Mouse (Mus musculus) MEL (cell line): Measurements from ENCODE around the gene Rftn2. TPM values are rescaled to one million over a fixed set of nuclear protein-coding genes. Genes with fewer than 3 reads are reported as not detected.

Experiments used
- DNase-seq: peaks from one replicate; pipeline ENCODE4 v3.0.0; 2011; ENCODE audit warnings: low read depth, low spot score
- H3K27ac ChIP-seq: 2 replicates; pipeline ENCODE4 v1.5.1; 2012; ENCODE audit warnings: low read depth, mild to moderate bottlenecking, control low read depth, low read length, moderate library complexity; ENCODE audit not compliant: control insufficient read depth
- H3K27me3 ChIP-seq, 2 experiments: fragments of 150-350 bp in 1 of 2; sonication (generic) in 1 of 2; 2 replicates each; pipeline ENCODE4 v1.6.1; 2012; ENCODE audit warnings: low read length in 2 of 2, mild to moderate bottlenecking in 2 of 2, improper control_type of control experiment in 1 of 2, moderate library complexity in 1 of 2; ENCODE audit not compliant: insufficient read depth in 2 of 2, control insufficient read depth in 1 of 2
- H3K36me3 ChIP-seq, 2 experiments: 2 replicates each; pipeline ENCODE4 v1.6.1; 2012 to 2014; ENCODE audit warnings: low read length in 2 of 2, improper control_type of control experiment in 1 of 2, inconsistent platforms in 1 of 2, mild to moderate bottlenecking in 1 of 2; ENCODE audit not compliant: insufficient read depth in 2 of 2, control insufficient read depth in 1 of 2
- H3K4me1 ChIP-seq, 2 experiments: fragments of 150-350 bp in 1 of 2; sonication (generic) in 1 of 2; 2 replicates each; pipeline ENCODE4 v1.6.1; 2012; ENCODE audit warnings: low read length in 2 of 2, improper control_type of control experiment in 1 of 2, mild to moderate bottlenecking in 1 of 2; ENCODE audit not compliant: insufficient read depth in 2 of 2, control insufficient read depth in 1 of 2
- H3K4me3 ChIP-seq, 2 experiments: fragments of 150-350 bp in 1 of 2; sonication (generic) in 1 of 2; 2 replicates each; pipeline ENCODE4 v1.5.1; 2012; ENCODE audit warnings: low read depth in 2 of 2, low read length in 2 of 2, mild to moderate bottlenecking in 2 of 2, moderate library complexity in 2 of 2, control low read depth in 1 of 2, improper control_type of control experiment in 1 of 2; ENCODE audit not compliant: control insufficient read depth in 1 of 2, insufficient read depth in 1 of 2
- H3K79me2 ChIP-seq: 2 replicates; pipeline ENCODE4 v1.6.1; 2012; ENCODE audit warnings: mild to moderate bottlenecking, low read length, moderate library complexity; ENCODE audit not compliant: control insufficient read depth, poor library complexity, insufficient read depth
- H3K9ac ChIP-seq: 2 replicates; pipeline ENCODE4 v1.6.1; 2012; ENCODE audit warnings: low read depth, mild to moderate bottlenecking, control low read depth, low read length, moderate library complexity; ENCODE audit not compliant: control insufficient read depth, poor library complexity, severe bottlenecking
- H3K9me3 ChIP-seq: fragments of 150-350 bp; sonication (generic); replicated peaks from 2 replicates; pipeline ENCODE4 v1.6.1; 2012; ENCODE audit warnings: mild to moderate bottlenecking, low read length, improper control_type of control experiment, moderate library complexity; ENCODE audit not compliant: insufficient read depth
- BHLHE40 ChIP-seq: IDR thresholded peaks from 2 replicates; pipeline ENCODE4 v1.6.1; 2012; ENCODE audit warnings: low read depth, mild to moderate bottlenecking, inconsistent platforms, low read length, improper control_type of control experiment, borderline replicate concordance
- E2F4 ChIP-seq: IDR thresholded peaks from 2 replicates; pipeline ENCODE4 v1.6.1; 2011; ENCODE audit warnings: low read depth, low read length, improper control_type of control experiment, borderline replicate concordance
- EP300 ChIP-seq, 2 experiments: IDR thresholded peaks; 2 replicates each; pipeline ENCODE4 v1.6.1; 2011; ENCODE audit warnings: improper control_type of control experiment in 2 of 2, low read length in 2 of 2, low read depth in 1 of 2, mild to moderate bottlenecking in 1 of 2
- GABPA ChIP-seq: IDR thresholded peaks from 2 replicates; pipeline ENCODE4 v1.6.1; 2012; ENCODE audit warnings: low read depth, mild to moderate bottlenecking, inconsistent platforms, low read length, improper control_type of control experiment, moderate library complexity
- HCFC1 ChIP-seq: IDR thresholded peaks from 2 replicates; pipeline ENCODE4 v1.6.1; 2012; ENCODE audit warnings: low read depth, mild to moderate bottlenecking, inconsistent platforms, low read length, improper control_type of control experiment, moderate library complexity
- KAT2A ChIP-seq: conservative IDR thresholded peaks from 2 replicates; pipeline ENCODE4 v1.6.1; 2012; ENCODE audit warnings: low read depth, low read length, improper control_type of control experiment, inconsistent platforms
- MAFK ChIP-seq: IDR thresholded peaks from 2 replicates; pipeline ENCODE4 v1.6.1; 2011; ENCODE audit warnings: low read depth, mild to moderate bottlenecking, low read length, improper control_type of control experiment, borderline replicate concordance
- MAX ChIP-seq: IDR thresholded peaks from 2 replicates; pipeline ENCODE4 v1.6.1; 2011; ENCODE audit warnings: low read length, improper control_type of control experiment
- MEF2A ChIP-seq: IDR thresholded peaks from 2 replicates; pipeline ENCODE4 v1.6.1; 2014; ENCODE audit warnings: low read depth, mild to moderate bottlenecking, inconsistent platforms, low read length, improper control_type of control experiment; ENCODE audit not compliant: poor library complexity, insufficient replicate concordance, severe bottlenecking; ENCODE audit errors: extremely low read depth
- MYB ChIP-seq: IDR thresholded peaks from 2 replicates; pipeline ENCODE4 v1.6.1; 2011; ENCODE audit warnings: mild to moderate bottlenecking, low read depth, low read length, improper control_type of control experiment
- MYC ChIP-seq: IDR thresholded peaks from 2 replicates; pipeline ENCODE4 v1.6.1; 2011; ENCODE audit warnings: low read depth, mild to moderate bottlenecking, low read length, improper control_type of control experiment, moderate library complexity
- NRF1 ChIP-seq: IDR thresholded peaks from 2 replicates; pipeline ENCODE4 v1.6.1; 2014; ENCODE audit warnings: low read depth, mild to moderate bottlenecking, inconsistent platforms, low read length, improper control_type of control experiment, moderate library complexity; ENCODE audit not compliant: poor library complexity, insufficient read depth, severe bottlenecking
- POLR2A ChIP-seq, 2 experiments: IDR thresholded peaks; 2 replicates each; pipeline ENCODE4 v1.6.1; 2011 to 2012; ENCODE audit warnings: low read length in 2 of 2, mild to moderate bottlenecking in 2 of 2, control low read depth in 1 of 2, improper control_type of control experiment in 1 of 2, low read depth in 1 of 2, moderate library complexity in 1 of 2; ENCODE audit not compliant: control insufficient read depth in 1 of 2, insufficient read depth in 1 of 2, poor library complexity in 1 of 2
- POLR2AphosphoS2 ChIP-seq: IDR thresholded peaks from 2 replicates; pipeline ENCODE4 v1.6.1; 2011; ENCODE audit warnings: low read length, improper control_type of control experiment
- RAD21 ChIP-seq: IDR thresholded peaks from 2 replicates; pipeline ENCODE4 v1.6.1; 2011; ENCODE audit warnings: mild to moderate bottlenecking, low read depth, low read length, improper control_type of control experiment
- RCOR1 ChIP-seq: IDR thresholded peaks from 2 replicates; pipeline ENCODE4 v1.6.1; 2012; ENCODE audit warnings: low read depth, mild to moderate bottlenecking, inconsistent platforms, low read length, improper control_type of control experiment
- SIN3A ChIP-seq: IDR thresholded peaks from 2 replicates; pipeline ENCODE4 v1.6.1; 2012; ENCODE audit warnings: low read length, improper control_type of control experiment, inconsistent platforms
- SMC3 ChIP-seq: IDR thresholded peaks from 2 replicates; pipeline ENCODE4 v1.6.1; 2011; ENCODE audit warnings: low read depth, low read length, improper control_type of control experiment
- TBP ChIP-seq: IDR thresholded peaks from 2 replicates; pipeline ENCODE4 v1.8.0; 2011; ENCODE audit warnings: low read depth, low read length, improper control_type of control experiment
- ZC3H11A ChIP-seq: IDR thresholded peaks from 2 replicates; pipeline ENCODE4 v1.6.1; 2012; ENCODE audit warnings: low read depth, mild to moderate bottlenecking, inconsistent platforms, low read length, improper control_type of control experiment
- ZMIZ1 ChIP-seq: IDR thresholded peaks from 2 replicates; pipeline ENCODE4 v1.6.1; 2012; ENCODE audit warnings: low read depth, mild to moderate bottlenecking, inconsistent platforms, low read length, improper control_type of control experiment, moderate library complexity
- polyA plus RNA-seq, 2 experiments: library from polyadenylated mRNA; stranded (reverse) in 1 of 2; unstranded in 1 of 2; fragments of >175 nt in 1 of 2; fragments of >200 nt in 1 of 2; gene quantifications; 2 replicates each; pipeline versions ENCODE4 v1.2.1 to v1.2.4; 2012; ENCODE audit warnings: low replicate concordance in 2 of 2, low read depth in 1 of 2; ENCODE audit not compliant: insufficient read length in 2 of 2, insufficient read depth in 1 of 2, missing spikeins in 1 of 2
- total RNA-seq: library from RNA; depleted of rRNA; stranded (reverse); fragments of 300-350 nt; gene quantifications from 2 replicates; pipeline ENCODE4 v1.2.3, GENCODE M21; 2012

The Rftn2 gene
- total and polyA plus RNA-seq, 3 experiments, result 0.01 TPM; not detected in 2

DNA sequence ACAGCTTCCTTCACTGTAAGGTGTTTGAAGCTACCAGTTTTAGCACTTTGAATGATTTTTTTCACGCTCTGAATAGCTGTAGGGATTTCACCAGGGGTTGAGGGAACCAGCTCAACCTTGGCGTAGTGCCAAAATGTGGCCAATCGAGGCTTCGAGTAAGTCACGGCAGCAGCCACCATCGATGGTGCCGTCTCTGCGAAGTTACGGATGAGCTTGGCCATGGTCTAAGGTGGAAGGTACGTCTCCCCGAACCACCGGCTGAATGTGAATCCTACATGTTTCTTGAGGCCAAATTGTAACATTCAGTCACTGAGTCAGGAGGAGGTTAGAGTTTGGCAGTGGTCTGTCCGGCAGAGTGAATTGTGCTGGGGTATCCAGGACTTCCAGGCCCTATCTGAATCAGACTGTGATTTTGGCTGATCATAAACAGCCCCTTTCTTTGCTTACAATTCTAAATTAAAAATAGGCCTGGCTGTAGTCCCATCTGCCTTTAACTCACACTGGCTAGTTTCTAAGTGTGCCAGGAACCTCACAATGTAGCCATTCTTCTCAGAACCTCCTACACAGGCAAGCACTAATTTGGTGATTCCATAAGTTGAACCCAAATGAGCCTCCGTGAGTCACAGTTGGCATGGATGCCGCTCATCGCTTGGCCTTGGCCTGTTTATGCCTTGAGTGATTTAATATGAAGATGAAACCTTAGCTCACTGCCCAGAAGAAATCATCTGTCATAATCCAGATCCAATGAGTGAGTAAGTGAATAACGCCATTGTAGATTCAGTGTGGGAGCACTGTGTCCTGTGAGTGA lies 65.5 kb downstream of the Rftn2 start (continued):
- TF ChIP-seq MEF2A (no peak), KAT2A (no peak)

GRCm38 (mm10) chr1:55160218-55160617 lies 66.4 kb downstream of the Rftn2 start:
- Histone ChIP-seq H3K4me1 (no peaks in the 10 kb centered on the region), H3K79me2 (no peaks in the 10 kb centered on the region), H3K9ac (no peak overlapping the region), H3K36me3 (no peaks in the 10 kb centered on the region), H3K9me3 (no peaks in the 10 kb centered on the region), H3K4me3 (no peak overlapping the region), H3K27ac (no peak overlapping the region), H3K27me3 (no peaks in the 10 kb centered on the region)
- DNase-seq, result no peak
- TF ChIP-seq NRF1 (no peak), ZC3H11A (no peak), MAFK (no peak), SMC3 (no peak)

DNA sequence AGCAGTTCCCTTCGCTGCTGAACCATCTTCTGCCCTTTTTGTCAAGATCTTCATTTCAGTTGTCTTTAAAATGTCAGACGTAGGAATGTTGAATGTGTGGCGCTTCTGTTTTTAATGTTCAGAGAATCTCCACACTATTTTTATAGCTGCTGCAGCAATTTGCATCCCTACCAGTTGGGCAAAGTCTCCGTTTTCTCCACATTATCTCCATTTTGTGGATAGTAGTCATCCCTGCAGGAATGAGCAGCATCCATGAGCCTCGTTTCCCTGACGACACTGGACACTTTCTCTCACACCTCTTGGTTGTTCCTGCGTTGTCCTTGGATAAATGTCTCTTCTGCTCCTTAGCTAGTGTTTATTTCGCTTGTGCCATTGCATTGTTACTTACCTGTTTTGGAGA lies 67.8 kb downstream of the Rftn2 start:
- no peak overlapping the region for H3K9ac ChIP-seq
- no peaks in the 10 kb centered on the region for H3K79me2 ChIP-seq
- H3K4me3 ChIP-seq, result no peak overlapping the region
- no peaks in the 10 kb centered on the region for H3K9me3 ChIP-seq
- TF ChIP-seq HCFC1 (no peak), MYB (no peak), POLR2AphosphoS2 (no peak), EP300 (IDR thresholded peaks at IDR 0.05; ENCODE audit: low read depth in 1 of 2, low read length in 2 of 2) (no peak), TBP (no peak)
- TF ChIP-seq, all 39 proteins: peak for 0
- Histone ChIP-seq H3K27me3 (no peaks in the 10 kb centered on the region), H3K36me3 (peaks cover 0 to 4% of the 10 kb centered on the region in 2 experiments; a peak in 2 of 4 replicates), H3K27ac (no peak overlapping the region), H3K4me1 (no peaks in the 10 kb centered on the region)
- no peak for DNase-seq

DNA sequence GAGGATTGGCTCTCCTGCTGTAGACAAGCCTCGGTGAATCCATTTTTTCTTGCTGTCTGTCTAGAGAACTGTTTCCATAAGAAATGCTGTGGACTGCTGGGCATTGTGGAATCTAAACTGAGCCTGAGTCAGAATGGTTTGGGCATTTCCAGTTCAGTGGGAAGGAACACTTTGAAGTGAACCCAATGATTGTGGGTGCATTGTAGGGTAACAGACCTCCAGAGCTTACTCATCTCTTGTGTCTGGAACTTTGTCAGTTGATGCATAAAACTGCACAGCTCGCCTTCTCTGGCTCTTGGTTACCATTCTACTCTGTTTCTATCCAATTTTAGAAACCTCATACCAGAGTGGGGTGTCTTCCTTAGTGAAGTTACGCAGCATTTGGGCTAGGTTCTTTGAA lies 68.4 kb downstream of the Rftn2 start:
- DNase-seq, result no peak
- no peak overlapping the region for H3K9ac ChIP-seq
- H3K4me3 ChIP-seq, result no peak overlapping the region
- peaks cover 0 to 8% of the 10 kb centered on the region in 2 experiments; a peak in 2 of 4 replicates for H3K36me3 ChIP-seq
- no peaks in the 10 kb centered on the region for H3K9me3 ChIP-seq
- no peaks in the 10 kb centered on the region for H3K27me3 ChIP-seq
- TF ChIP-seq MYC, result no peak
- no peak for TF ChIP-seq MAX
- TF ChIP-seq RCOR1, result no peak
- no peak for TF ChIP-seq E2F4
- no peak for TF ChIP-seq BHLHE40
- no peak for TF ChIP-seq GABPA
- TF ChIP-seq SIN3A, result no peak
- TF ChIP-seq KAT2A, result no peak
- TF ChIP-seq POLR2A (IDR thresholded peaks at IDR 0.05; ENCODE audit: control insufficient read depth in 1 of 2, insufficient read depth in 1 of 2, low read depth in 1 of 2, low read length in 2 of 2, poor library complexity in 1 of 2), result no peak
- no peak for TF ChIP-seq RAD21
- TF ChIP-seq ZMIZ1, result no peak
- TF ChIP-seq POLR2AphosphoS2, result no peak
- no peaks in the 10 kb centered on the region for H3K4me1 ChIP-seq
- H3K79me2 ChIP-seq, result no peaks in the 10 kb centered on the region
- no peak overlapping the region for H3K27ac ChIP-seq
